Mouse (Mus musculus) liver, adult (tissue): ENCODE data around the gene Ncoa5.

Experiments used
- GATA4 ChIP-seq: IDR thresholded peaks from 2 replicates; pipeline ENCODE4 v1.6.1; 2014; ENCODE audit warnings: mild to moderate bottlenecking, low read length; ENCODE audit not compliant: insufficient replicate concordance

Gene Ncoa5

GRCm38 (mm10) chr2:165056377-165057085 is 21.9 kb upstream of the Ncoa5 start:
- TF ChIP-seq GATA4 = no peak

- no peak for TF ChIP-seq GATA4
Measured at GRCm38 (mm10) chr2:165055905-165056304, 21.2 kb upstream of the Ncoa5 start.

- no peak for TF ChIP-seq GATA4
Measured at GRCm38 (mm10) chr2:165054888-165055852, 20.5 kb upstream of the Ncoa5 start, which contains the start of gene Cd40. Cd40 (plus strand) TSS chr2:165055627.

GRCm38 (mm10) chr2:165051566-165051965 is 16.9 kb upstream of the Ncoa5 start:
- TF ChIP-seq GATA4 = no peak

GRCm38 (mm10) chr2:165050826-165051548 is 16.3 kb upstream of the Ncoa5 start:
- TF ChIP-seq GATA4 = no peak

GRCm38 (mm10) chr2:165049044-165049443 is 14.4 kb upstream of the Ncoa5 start:
- no peak for TF ChIP-seq GATA4

- TF ChIP-seq GATA4 = no peak
Measured at GRCm38 (mm10) chr2:165043729-165044128, 9.1 kb upstream of the Ncoa5 start.

- no peak for TF ChIP-seq GATA4
Measured at GRCm38 (mm10) chr2:165043090-165043636, 8.5 kb upstream of the Ncoa5 start.

- TF ChIP-seq GATA4 = no peak
Measured at GRCm38 (mm10) chr2:165042126-165042525, 7.5 kb upstream of the Ncoa5 start.

- TF ChIP-seq GATA4 = no peak
Measured at GRCm38 (mm10) chr2:165037415-165037814, 2.7 kb upstream of the Ncoa5 start.

GRCm38 (mm10) chr2:165035058-165035431 is 378 bp upstream of the Ncoa5 start:
- no peak for TF ChIP-seq GATA4

- TF ChIP-seq GATA4 = no peak
Measured at GRCm38 (mm10) chr2:165033306-165033705, 1.4 kb downstream of the Ncoa5 start.

GRCm38 (mm10) chr2:165032533-165032932 is 2.1 kb downstream of the Ncoa5 start:
- TF ChIP-seq GATA4 = no peak

- TF ChIP-seq GATA4 = no peak
Measured at GRCm38 (mm10) chr2:165027163-165027562, 7.5 kb downstream of the Ncoa5 start.

- no peak for TF ChIP-seq GATA4
Measured at GRCm38 (mm10) chr2:165020490-165020889, 14.2 kb downstream of the Ncoa5 start.
